Mouse (Mus musculus) thymus, adult 18-20 months (tissue): ENCODE data around the gene Dstn.

Source experiments
- DNase-seq, 2 experiments: peaks; one replicate each; pipeline ENCODE4 v3.0.0; 2022; ENCODE audit warnings: mixed read lengths in 2 of 2

Gene Dstn

GRCm38 (mm10) chr2:143916229-143916628 is 1.1 kb downstream of the Dstn start:
- DNase-seq: no peak

DNA sequence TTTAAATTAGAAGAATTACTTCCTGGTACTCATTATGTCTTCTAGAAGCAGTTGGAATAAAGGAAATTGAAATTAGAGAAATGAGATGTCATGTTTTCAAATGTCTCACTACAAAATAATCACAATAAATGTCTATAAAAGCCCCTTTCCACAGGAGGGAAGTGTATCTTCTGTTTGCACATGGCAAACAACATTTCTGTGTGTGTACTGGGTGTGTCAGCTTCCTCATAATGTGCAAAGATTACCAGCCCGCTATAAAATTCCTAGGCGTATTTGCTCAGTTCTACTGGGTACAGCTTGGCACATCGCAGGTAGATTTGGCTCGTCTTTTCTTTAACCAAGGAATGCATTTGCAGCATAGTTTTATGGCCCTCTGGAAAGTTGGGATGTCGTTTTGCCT is 2.5 kb downstream of the Dstn start:
- DNase-seq: no peak

DNA sequence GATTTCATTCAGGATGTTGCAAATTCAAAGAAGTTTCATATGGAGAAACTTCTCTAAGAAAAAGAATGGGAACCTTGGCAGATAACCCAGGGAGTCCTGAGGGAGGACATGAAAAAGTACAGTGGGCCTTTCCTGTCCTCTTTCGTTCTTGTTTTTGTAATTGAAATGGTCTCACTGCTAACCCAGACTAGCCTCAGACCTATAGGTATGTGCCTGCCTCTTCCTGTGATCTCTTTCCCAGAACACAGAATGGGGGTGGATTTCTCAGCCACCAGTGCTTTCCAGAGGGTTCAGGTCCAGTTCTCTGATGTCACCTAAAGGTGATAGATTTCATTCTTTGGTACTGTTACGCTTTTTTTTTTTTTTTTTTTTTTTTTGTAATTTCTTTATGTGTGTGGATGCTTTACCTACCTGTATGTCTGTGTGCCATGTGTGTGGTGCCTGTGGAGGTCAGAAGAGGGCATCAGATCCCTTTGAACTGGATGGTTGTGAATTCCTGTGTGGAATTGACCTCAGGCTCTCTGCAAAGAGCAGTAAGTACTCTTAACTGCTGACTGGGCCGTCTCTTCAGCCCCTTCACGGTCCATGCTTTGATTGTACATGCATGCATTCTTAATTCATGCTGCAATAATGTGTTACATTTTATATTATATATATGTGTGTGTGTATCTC is 3.8 kb downstream of the Dstn start:
- no peak for DNase-seq

DNA sequence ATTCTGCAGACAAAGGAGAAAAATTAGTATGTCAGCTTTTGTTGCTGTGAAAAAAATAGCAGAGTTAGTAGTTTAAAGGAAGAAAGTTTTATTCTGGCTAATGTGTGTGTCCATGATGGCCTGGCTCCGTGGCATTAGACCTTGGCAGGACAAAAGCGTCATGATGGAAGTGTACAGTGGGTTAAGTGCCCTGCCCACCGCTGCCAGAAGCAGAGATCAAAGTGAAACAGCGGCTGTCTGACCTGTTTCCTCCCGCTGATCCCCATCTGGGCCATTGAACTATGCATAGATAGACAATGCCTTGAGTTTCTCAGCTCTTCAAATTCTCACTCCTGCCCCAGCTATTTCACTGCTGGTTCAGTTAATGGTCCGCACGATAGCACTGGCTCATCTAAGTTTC is 9.0 kb downstream of the Dstn start:
- DNase-seq: no peak

GRCm38 (mm10) chr2:143925826-143926225 is 10.7 kb downstream of the Dstn start:
- no peak for DNase-seq

- DNase-seq: no peak
Measured at GRCm38 (mm10) chr2:143929607-143930311, 14.6 kb downstream of the Dstn start.

DNA sequence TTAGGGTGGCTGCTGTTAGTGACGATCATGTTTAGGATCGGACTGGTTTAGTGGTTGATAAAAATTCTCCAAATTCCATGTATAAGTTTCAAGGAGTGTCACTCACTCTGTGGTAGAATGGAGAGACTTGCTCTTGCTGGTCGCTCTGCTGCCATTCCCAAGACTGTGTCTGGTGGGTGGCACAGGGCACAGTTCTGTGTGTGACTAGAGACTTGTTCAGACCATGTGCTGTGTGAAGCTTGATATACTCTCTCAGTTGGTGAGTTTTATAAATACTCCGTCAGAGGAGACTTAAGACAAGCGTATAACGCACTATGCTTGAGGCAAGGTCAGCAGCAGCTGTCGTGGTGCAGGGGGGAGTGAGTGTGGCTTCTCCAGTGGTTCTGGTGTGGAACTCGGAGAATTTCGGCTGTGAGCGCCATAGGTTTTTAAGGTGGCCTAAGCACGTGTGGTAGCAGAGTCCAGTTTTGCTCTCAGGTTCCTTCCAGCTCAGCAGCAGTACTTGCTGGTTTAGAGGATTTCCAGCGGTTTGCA is 17.3 kb downstream of the Dstn start:
- no peak for DNase-seq

DNA sequence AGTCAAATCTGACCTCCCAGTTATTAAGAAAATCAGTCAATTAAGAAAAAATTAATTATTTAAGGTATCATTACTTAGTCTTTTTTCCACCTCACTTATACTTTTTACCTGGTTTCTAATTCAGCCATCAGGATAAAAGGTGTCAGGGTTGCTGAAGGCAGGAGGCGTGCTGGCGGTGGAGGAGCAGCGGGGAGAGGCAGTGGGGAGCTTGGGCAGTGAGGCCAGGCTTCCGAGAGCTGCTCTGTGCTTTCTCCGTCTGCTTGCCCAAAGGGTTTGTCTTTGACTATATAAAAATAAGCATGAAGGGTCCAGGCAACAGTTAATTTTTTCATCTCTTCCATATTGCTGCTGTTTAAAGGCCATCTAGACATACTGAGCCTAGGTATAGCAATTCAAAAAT is 18.4 kb downstream of the Dstn start:
- DNase-seq: no peak

GRCm38 (mm10) chr2:143934439-143934838 is 19.3 kb downstream of the Dstn start:
- no peak for DNase-seq

DNA sequence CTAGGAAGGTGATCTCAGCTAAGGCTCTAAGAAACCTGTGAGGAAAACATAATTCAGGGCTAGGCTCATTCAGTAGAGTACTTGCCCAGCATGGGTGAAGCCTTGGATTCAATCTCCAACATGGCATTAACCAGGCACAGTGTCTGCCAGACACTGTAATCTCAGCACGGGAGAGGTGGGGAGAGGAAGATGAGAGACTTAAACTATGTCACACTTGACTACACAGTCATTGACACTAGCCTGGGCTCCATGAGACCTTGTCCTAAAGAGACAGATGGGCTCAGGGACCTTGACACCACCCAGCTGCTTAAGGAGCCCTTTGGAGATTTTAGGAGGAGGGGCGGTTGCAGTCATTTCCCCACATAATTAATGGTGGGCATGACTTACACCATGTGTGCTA is 22.7 kb downstream of the Dstn start:
- no peak for DNase-seq

DNA sequence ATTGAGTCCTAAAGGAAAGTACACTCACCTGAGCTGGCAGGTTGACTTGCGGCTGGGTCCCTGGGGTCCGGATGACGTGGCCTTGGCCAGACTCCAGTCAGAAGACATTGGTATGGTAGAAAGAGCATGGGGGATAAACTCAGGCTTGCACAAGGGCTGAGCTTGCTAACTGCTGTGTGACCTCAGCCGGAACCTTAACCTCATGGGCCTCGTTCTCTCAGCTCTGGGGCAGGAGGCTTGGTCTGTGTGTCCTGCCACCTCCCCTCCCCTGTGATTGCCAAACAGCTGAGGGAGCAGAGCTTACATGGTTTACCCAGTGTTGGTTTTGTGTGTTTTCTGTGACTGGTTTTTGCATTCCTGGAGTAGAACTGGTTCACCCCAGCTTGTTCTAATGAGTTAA is 25.3 kb downstream of the Dstn start:
- no peak for DNase-seq

DNA sequence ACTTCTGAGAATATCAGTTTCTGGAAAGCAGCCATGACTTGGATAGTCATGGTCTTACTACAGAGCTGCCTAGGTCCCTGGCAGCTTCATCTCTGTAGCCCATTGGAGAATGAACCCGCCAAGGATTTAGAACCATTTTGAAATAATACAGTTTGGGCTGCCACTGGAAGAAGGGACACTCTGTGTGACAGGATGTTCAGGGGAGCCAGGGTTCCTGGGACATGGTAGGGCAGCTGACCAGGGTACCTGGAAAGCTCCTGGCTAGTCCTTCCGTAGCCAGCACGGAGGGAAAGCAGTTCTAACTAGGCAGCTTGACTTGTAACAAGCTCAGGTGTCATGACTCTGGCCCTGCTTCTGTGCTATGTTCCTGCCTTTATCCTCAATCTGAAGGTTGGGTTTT is 29.7 kb downstream of the Dstn start:
- DNase-seq: no peak

DNA sequence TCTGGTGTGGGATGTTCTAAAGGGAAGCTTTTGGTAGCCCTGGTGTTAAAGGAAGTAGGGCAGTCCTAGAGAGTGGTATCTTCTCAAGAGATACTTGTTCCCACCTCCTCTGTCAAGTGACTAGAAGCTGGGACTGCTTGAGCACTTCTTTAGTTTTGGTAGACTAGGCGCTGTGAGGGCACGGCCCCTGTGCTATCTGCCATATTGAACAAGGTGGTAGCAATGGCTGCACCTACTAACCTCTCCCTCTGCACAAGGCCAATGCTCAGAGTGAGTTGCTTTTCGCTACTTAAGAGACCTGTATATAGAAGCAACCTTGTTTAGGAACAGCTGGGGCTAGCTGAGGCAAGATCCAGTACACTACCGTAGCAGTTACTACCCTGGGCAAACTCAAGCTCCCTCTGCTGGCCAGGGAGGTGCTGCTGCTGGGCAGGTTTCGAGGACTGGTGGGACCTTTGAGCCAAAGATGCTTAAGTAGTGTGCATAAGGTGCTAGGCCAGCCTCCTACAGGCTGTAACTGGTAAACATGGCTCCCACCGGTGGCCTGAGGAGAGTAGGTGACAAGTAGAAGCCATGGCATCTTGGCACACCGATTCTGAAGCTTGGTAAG is 30.5 kb downstream of the Dstn start:
- DNase-seq: no peak

- DNase-seq: no peak
Measured at GRCm38 (mm10) chr2:143946399-143946798, 31.3 kb downstream of the Dstn start.

- no peak for DNase-seq
Measured at GRCm38 (mm10) chr2:143947981-143948380, 32.9 kb downstream of the Dstn start.

GRCm38 (mm10) chr2:143948416-143948815 is 33.3 kb downstream of the Dstn start:
- DNase-seq: no peak

- no peak for DNase-seq
Measured at GRCm38 (mm10) chr2:143949217-143949616, 34.1 kb downstream of the Dstn start.

DNA sequence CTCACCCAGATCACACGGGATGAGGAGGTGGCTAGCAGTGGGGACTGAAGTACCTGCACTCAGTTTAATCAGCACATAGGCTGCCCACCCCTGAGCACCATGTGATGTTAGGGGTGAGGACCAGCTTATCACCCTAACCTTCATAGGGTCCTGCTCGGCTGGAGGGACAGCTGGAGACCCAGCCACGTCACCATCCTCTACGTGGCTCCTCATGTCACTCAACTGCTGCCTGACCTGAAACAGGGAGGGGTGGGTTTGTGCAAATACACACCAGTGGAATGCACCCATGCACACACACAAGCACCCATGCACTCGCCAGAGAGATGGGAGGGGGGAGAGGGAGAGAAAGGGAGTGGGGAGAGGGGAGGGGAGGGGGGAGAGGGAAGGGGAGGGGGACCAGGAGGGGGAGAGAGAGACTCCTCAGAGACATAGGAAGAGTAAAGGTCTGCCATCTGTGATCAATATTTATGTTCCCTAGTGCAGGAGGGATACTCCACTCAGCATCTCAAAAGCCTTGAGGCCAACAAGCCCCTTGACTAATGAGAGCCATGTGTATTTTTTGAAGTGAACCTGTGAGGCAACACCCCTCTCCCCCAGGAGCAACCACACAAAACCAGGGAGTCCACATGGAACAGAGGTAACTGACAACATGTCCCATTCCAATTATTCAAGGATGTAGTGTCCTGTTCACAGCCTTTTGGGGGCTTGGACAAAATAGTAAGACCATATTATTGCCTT is 35.3 kb downstream of the Dstn start:
- DNase-seq: no peak

DNA sequence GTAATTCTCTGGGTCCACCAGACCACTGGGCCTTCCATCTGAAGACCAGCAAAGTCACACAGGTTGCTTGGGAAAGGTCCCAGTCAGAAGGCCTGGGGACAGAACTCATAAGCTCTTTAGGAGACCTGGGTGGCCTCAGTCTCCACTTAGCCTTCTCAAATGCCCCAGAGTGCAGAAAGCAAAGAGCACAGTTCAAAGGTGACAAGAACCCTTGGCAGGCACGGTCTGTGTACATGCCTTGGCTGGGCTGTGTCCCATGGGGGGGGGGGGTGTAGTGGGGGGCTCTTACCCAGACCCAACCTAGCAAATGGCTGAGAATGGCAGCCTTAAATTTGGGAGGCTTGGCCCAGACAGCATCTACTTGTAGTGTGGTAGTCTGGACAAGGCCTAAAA is 35.9 kb downstream of the Dstn start:
- no peak for DNase-seq

GRCm38 (mm10) chr2:143951546-143952315 is 36.6 kb downstream of the Dstn start:
- DNase-seq: no peak

GRCm38 (mm10) chr2:143953944-143954343 is 38.8 kb downstream of the Dstn start:
- DNase-seq: no peak

GRCm38 (mm10) chr2:143955004-143955403 is 39.9 kb downstream of the Dstn start:
- no peak for DNase-seq

GRCm38 (mm10) chr2:143955746-143956145 is 40.6 kb downstream of the Dstn start:
- DNase-seq: no peak
